Mouse (Mus musculus) cerebellum, postnatal 25 days (tissue): ENCODE measurements around the gene Taf3.

Experiments used
- DNase-seq, 2 experiments: peaks; one replicate each; pipeline ENCODE4 v3.0.0; 2021; ENCODE audit warnings: mixed read lengths in 2 of 2

The Taf3 gene

DNA sequence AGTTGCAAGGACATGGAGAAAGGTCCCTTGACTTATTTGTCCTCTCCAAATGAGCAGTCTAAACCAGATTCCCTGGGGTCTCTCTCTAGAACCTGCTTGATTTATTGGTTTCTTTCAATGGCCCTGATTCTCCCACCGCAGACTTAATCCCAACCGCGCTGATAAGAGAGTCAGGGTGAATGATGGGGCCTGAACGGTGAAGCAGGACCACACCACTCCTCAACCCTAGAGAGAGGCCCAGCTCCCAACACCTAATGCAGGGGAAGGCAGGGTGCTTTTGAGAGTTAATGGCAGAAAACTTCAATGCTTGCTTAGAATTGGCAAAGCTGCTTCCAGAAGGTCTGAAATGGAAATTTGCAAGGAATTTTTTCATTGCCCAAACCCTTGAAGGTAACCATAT lies 173.2 kb downstream of the Taf3 start:
- no peak for DNase-seq

DNA sequence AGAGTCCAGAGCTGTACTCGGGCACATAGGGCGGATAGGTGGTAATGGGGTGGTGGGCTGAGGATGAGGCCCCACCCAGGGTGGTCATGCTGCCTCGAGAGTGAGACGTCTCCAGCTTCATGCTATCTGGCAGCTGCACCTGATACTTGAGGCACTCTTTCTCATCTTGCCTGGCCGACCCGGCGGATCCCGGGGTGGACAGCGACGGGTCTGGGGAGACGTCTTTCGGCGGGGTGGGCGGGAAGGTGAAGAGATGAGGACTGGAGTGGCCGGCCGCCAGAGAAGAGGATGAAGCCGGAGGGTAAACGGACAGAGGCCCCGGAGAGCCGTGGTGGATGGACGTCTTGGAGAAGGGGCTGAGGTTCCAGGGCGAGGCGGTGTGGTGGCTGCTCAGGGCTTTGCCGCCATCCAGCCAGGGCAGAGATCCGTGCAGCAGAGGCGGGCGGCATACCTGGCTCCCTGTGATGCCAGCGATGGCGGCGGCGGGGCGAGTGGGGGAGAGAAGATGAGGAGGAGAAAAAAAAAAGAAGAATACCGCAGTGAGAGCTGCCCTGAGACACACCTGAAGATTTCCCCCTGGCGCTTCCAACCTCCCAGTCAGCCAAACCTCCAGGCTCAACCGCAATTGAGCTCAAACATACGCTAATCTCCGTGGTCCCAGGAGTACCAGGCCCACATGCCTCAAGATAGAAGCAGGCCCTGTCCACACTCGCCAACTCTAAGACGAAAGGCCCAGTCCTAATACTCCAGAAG lies 173.8 kb downstream of the Taf3 start:
- no peak for DNase-seq

DNA sequence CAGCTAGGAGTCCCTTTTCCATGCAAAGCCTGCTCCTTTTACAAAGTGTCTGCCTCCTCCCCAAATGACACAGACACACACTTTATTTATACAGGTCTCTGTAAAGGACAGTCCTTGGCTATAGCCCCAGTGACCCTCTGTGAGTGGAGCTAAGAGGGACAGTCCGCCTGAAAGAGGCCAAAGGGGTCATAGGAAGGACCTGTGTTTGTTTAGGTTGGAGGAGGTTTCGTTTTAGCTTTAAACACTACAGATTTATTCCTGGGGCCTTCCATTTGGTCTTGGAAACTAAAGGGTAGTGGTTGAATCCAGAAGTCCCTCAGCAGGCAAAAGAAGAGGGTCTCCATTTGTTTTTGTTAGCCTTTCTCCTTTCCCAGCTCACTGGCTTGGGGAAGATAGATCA lies 174.6 kb downstream of the Taf3 start:
- no peak for DNase-seq

- no peak for DNase-seq
Observed at GRCm38 (mm10) chr2:9872682-9873081, 175.7 kb downstream of the Taf3 start.

GRCm38 (mm10) chr2:9871798-9872197 lies 176.6 kb downstream of the Taf3 start:
- DNase-seq = no peak

- no peak for DNase-seq
Observed at GRCm38 (mm10) chr2:9871141-9871716, 177.2 kb downstream of the Taf3 start.

GRCm38 (mm10) chr2:9867092-9867825 lies 181.1 kb downstream of the Taf3 start:
- DNase-seq = no peak
